Mouse (Mus musculus): ENCODE measurements at regions not wholly inside any gene's neighbourhood (a gene's known extent, or its start where the extent isn't known, plus 50 kb on each side); places are given as distances from the start of the nearest gene placed in this dataset.

GRCm38 (mm10) chr5:45931252-45931651 is 73.8 kb upstream of the Lcorl start:
- no peak for DNase-seq (ENCODE audit: low read depth, low spot score)

- DNase-seq (ENCODE audit: low read depth, low spot score), result no peak
Observed at GRCm38 (mm10) chr5:45925879-45926410, 68.5 kb upstream of the Lcorl start.

DNA sequence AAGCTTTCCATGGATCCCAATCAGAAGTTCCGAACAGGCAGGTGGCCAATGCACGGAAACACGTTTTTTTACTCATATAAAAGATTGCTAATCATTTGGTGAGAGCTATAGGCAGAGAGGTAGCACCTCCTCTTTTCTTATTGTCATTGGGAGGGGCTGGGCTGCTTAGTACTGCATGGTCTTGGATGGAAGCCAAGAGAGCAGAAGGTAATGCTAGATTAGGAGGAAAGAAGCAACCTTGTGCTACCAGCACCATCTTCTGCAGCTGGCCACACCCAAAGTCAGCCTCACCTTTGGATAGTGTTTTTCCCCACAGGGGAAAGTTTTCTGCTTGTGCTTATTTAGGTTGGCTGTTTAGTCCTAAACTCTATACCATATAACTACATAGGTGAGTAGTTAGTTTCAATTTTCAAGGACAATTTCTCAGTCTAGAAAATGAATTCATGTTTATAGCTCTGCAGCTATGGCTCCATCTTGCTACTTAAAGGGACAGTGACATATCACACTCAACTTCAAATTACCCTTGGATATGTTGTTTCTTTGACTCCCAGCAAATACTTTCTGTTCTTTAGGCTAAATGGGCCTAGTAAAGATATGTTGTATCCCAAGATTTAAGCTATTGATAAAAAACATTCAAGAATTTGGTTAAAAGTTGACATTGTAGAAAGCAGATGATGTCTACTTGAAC is 66.6 kb upstream of the Lcorl start:
- DNase-seq (ENCODE audit: low read depth, low spot score), result no peak

All from R1 (cell line).